Mouse (Mus musculus) layer of hippocampus, postnatal 36 days (tissue): ENCODE measurements around the gene Il20rb. TPM values are rescaled to one million over a fixed set of nuclear protein-coding genes. Genes with fewer than 3 reads are reported as not detected.

Experiments used
- DNase-seq, 2 experiments: peaks; one replicate each; pipeline ENCODE4 v3.0.0; 2022
- total RNA-seq, 2 experiments: library from RNA; stranded (reverse); gene quantifications; 2 replicates each; pipeline ENCODE4 v1.2.3; 2021

The Il20rb gene
- total RNA-seq, 2 experiments from 2014 or later: 4.4 to 6.3 TPM

- no peak for DNase-seq
Measured at GRCm38 (mm10) chr9:100419644-100420043, 66.9 kb downstream of the Il20rb start.

DNA sequence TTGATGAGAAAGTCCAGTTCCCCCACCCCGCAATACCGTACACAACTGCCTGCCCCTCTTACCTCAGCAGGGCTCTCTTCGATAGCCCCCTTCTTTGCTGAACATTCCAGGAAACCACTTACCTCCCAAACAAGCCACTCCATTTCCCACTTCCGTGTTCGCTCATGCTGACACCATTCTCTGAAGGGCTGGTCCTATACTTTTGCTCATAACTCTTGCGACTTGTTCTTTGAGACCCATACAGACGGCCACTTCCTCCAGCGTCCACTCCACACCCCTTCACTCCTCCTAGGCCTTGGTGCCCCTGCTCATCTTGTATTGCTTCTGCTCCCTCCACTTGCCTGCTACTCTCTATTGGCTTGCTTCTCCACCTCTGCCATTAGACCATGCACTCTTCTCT is 67.5 kb downstream of the Il20rb start:
- no peak for DNase-seq

GRCm38 (mm10) chr9:100416756-100417155 is 69.8 kb downstream of the Il20rb start:
- no peak for DNase-seq

DNA sequence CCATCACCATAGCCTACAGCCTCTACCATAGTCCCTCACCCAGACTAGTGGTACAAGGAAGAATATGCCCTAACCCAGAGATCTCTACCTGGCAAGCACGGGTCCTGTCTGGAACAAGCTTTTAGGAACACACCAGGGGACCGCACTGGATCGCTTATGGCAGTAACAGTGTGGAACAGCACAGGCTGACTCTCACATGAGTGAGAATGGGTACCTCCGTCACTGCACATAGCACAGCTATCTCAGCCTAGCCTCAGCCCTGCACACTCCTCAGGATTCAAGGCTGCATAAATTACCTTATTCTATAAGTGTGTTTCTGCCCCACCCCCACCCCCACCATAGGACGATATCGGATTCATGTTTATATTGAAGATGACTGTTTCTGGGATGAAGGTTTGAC is 70.3 kb downstream of the Il20rb start:
- DNase-seq: no peak

DNA sequence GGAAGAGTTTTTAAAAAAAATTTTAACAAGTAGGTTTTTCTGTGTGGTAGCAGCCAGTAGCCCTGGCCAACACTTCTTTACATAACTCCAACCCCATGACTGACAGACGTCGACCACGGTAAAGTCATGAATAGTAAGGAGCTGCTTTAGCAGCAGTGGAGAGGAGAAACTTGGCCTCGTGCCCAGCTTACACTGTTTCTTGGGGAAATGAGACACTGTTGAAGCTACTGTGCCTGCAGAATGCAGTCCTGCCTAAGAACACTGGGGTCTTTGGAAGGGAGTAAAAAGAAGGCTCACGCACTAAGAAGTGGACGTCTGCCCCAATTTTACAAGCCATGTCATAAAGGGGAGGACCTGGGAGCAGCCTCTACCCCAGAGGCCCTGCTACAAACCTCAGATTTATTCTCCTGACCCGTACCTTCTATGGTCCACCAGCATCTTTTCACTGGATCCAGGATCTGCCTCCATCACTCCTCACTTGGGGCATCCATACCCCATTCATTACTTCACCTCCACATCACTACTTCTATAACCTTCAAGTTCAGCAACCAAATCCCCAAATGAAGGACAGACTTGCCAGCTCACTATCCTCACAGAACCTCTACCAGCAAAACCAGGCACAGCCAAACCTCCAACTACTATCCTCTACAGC is 71.1 kb downstream of the Il20rb start:
- peak; percentile 41 to 49 for DNase-seq

Other genes with a start within 250 kb of the Il20rb start
- gene Nck1, start 59.3 kb upstream of the Il20rb start, total RNA-seq: 10 to 100 TPM; 36.7 to 36.9 TPM
- gene Slc35g2, start 84.3 kb upstream of the Il20rb start, total RNA-seq: 10 to 100 TPM; 17.6 to 19.8 TPM
- gene Stag1, start 111.0 kb upstream of the Il20rb start, total RNA-seq: 10 to 100 TPM; 56.8 to 67.8 TPM